Mouse (Mus musculus) small intestine, adult 2 months (tissue): Measurements from ENCODE around the gene Tuba8.

ENCODE experiments used
- CTCF ChIP-seq: fragments of 200-500 bp; IDR thresholded peaks from 2 replicates; pipeline ENCODE4 v1.5.1; 2012; ENCODE audit warnings: low read depth, mild to moderate bottlenecking, control low read depth, inconsistent platforms, low read length, moderate library complexity, mixed read lengths; ENCODE audit not compliant: insufficient replicate concordance, insufficient read length; ENCODE audit errors: extremely low read depth
- POLR2A ChIP-seq: fragments of 200-500 bp; IDR thresholded peaks from 2 replicates; pipeline ENCODE4 v1.6.1; 2012; ENCODE audit warnings: low read depth, mild to moderate bottlenecking, control low read depth, inconsistent platforms, low read length, moderate library complexity

- TF ChIP-seq POLR2A (no peak), CTCF (no peak)
These were observed 4.8 kb downstream of the Tuba8 start for GRCm38 (mm10) chr6:121215336-121215735.
